Mouse (Mus musculus) bone marrow, adult 2 months (tissue): Measurements from ENCODE around the gene Rheb.

Source experiments
- CTCF ChIP-seq: fragments of 200-500 bp; IDR thresholded peaks from 2 replicates; pipeline ENCODE4 v1.5.1; 2011; ENCODE audit warnings: low read length, control low read depth; ENCODE audit not compliant: control insufficient read depth, insufficient read depth
- POLR2A ChIP-seq: fragments of 200-500 bp; IDR thresholded peaks from 2 replicates; pipeline ENCODE4 v1.6.1; 2011; ENCODE audit warnings: low read depth, mild to moderate bottlenecking, control low read depth, low read length, borderline replicate concordance; ENCODE audit not compliant: control insufficient read depth

DNA sequence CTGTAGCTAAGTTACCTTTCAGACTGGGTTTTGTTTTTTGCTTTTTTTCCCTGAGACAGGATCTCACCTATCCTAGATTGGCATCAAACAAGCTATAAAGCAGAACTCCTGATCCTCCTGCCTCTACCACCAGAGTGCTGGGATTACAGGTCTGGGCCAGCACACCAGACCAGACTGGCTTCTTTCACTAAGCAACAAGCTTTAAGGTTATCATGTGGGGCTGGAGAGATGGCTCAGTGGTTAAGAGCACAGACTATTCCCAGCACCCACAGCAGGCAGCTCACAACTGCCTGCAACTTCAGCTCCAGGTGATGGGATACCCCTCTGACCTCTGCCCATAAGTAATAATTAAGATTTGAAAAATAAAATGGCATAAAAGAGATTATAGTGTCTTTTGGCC lies 63.1 kb downstream of the Rheb start:
- TF ChIP-seq CTCF (no peak), POLR2A (no peak)
